Mouse (Mus musculus) hindbrain, embryonic 12.5 days (tissue): ENCODE data around the gene Bbs12. TPM values are rescaled to one million over a fixed set of nuclear protein-coding genes. Genes with fewer than 3 reads are reported as not detected.

Experiments
- ATAC-seq: fragments of 200-750 bp; cut with Nextera tagmentation; 2 replicates; pipeline ENCODE4 v1.8.0; 2017; ENCODE audit warnings: moderate TSS enrichment; ENCODE audit not compliant: low FRiP score
- H3K27ac ChIP-seq: fragments of 300-500 bp; sonication (generic); 2 replicates; pipeline ENCODE4 v1.5.1; 2016; ENCODE audit warnings: mild to moderate bottlenecking
- H3K27me3 ChIP-seq: fragments of 300-500 bp; sonication (generic); 2 replicates; pipeline ENCODE4 v1.6.1; 2016; ENCODE audit warnings: mild to moderate bottlenecking
- H3K36me3 ChIP-seq: fragments of 300-500 bp; sonication (generic); 2 replicates; pipeline ENCODE4 v1.6.1; 2016; ENCODE audit warnings: mild to moderate bottlenecking
- H3K4me1 ChIP-seq: fragments of 300-500 bp; sonication (generic); 2 replicates; pipeline ENCODE4 v1.6.1; 2016
- H3K4me2 ChIP-seq: fragments of 300-500 bp; sonication (generic); replicated peaks from 2 replicates; pipeline ENCODE4 v1.6.1; 2016; ENCODE audit warnings: mild to moderate bottlenecking
- H3K4me3 ChIP-seq: fragments of 300-500 bp; sonication (generic); 2 replicates; pipeline ENCODE4 v1.5.1; 2016; ENCODE audit warnings: mild to moderate bottlenecking
- H3K9ac ChIP-seq: fragments of 300-500 bp; sonication (generic); 2 replicates; pipeline ENCODE4 v1.6.1; 2016; ENCODE audit warnings: mild to moderate bottlenecking, moderate library complexity
- H3K9me3 ChIP-seq: fragments of 300-500 bp; sonication (generic); replicated peaks from 2 replicates; pipeline ENCODE4 v1.6.1; 2016; ENCODE audit warnings: mild to moderate bottlenecking
- WGBS: fragments of 180-500 bp; shearing (Covaris S2); methylation state at CpG from one replicate; pipeline ENCODE4 v1.1.7; 2016; 5-methylcytosine and 5-hydroxymethylcytosine counted together
- polyA plus RNA-seq: library from polyadenylated mRNA; unstranded; fragments of >200 nt; fragmentation: Nextera tagmentation; extraction: Ambion mirVana; gene quantifications from 2 replicates; pipeline ENCODE4 v1.2.1, GENCODE M21; 2016

The Bbs12 gene
- 5.0 and 5.7 TPM in 2 replicates for polyA plus RNA-seq

- H3K4me3 ChIP-seq: peak within 1 kb of the TSS; percentile 71
- no peaks in the 10 kb centered on the region for H3K36me3 ChIP-seq
- H3K9me3 ChIP-seq: no peaks in the 10 kb centered on the region
- H3K4me2 ChIP-seq: peak within 1 kb of the TSS; percentile 69
- under 1% methylated on average over 54 of the region's 54 CpGs for WGBS
- peaks cover 9% of the 10 kb centered on the region for H3K4me1 ChIP-seq
- no peaks in the 10 kb centered on the region for H3K27me3 ChIP-seq
- peak within 1 kb of the TSS; percentile 92 for H3K9ac ChIP-seq
- H3K27ac ChIP-seq: peak within 1 kb of the TSS; percentile 60; the same call in 1 of the 2 replicates
- ATAC-seq: peak; percentile 100
Measured at GRCm38 (mm10) chr3:37312370-37312941, at the start of gene Bbs12, which contains the start of gene Cetn4. Bbs12 (plus strand) TSS chr3:37312554. Cetn4 (minus strand) TSS chr3:37312708.

GRCm38 (mm10) chr3:37268338-37268737 is 44.0 kb upstream of the Bbs12 start:
- H3K4me1 ChIP-seq: no peaks in the 10 kb centered on the region
- H3K27me3 ChIP-seq: no peaks in the 10 kb centered on the region
- no peak overlapping the region for H3K27ac ChIP-seq
- WGBS: 85% methylated on average over 11 of the region's 11 CpGs
- no peaks in the 10 kb centered on the region for H3K9me3 ChIP-seq
- H3K4me2 ChIP-seq: no peak overlapping the region
- no peaks in the 10 kb centered on the region for H3K36me3 ChIP-seq
- H3K4me3 ChIP-seq: no peak overlapping the region
- no peak for ATAC-seq
- H3K9ac ChIP-seq: no peak overlapping the region

- H3K4me1 ChIP-seq: no peaks in the 10 kb centered on the region
- H3K9me3 ChIP-seq: no peaks in the 10 kb centered on the region
- WGBS: 84% methylated on average over 4 of the region's 4 CpGs
- H3K27me3 ChIP-seq: no peaks in the 10 kb centered on the region
- H3K36me3 ChIP-seq: no peaks in the 10 kb centered on the region
- H3K4me2 ChIP-seq: no peak overlapping the region
- H3K4me3 ChIP-seq: no peak overlapping the region
- H3K9ac ChIP-seq: no peak overlapping the region
- no peak overlapping the region for H3K27ac ChIP-seq
- ATAC-seq: no peak
Measured at GRCm38 (mm10) chr3:37269926-37270325, 42.4 kb upstream of the Bbs12 start.

GRCm38 (mm10) chr3:37271209-37271608 is 41.1 kb upstream of the Bbs12 start:
- no peak for ATAC-seq

GRCm38 (mm10) chr3:37273092-37273491 is 39.3 kb upstream of the Bbs12 start:
- WGBS: 86% methylated on average over 7 of the region's 7 CpGs
- ATAC-seq: no peak
- Histone ChIP-seq H3K27ac (no peak overlapping the region), H3K9me3 (no peaks in the 10 kb centered on the region), H3K4me1 (no peaks in the 10 kb centered on the region), H3K4me3 (no peak overlapping the region), H3K36me3 (no peaks in the 10 kb centered on the region), H3K9ac (no peak overlapping the region), H3K27me3 (no peaks in the 10 kb centered on the region), H3K4me2 (no peak overlapping the region)

More at GRCm38 (mm10) chr3:37271209-37271608, 41.1 kb upstream of the Bbs12 start:
- Histone ChIP-seq H3K9ac (no peak overlapping the region), H3K27ac (no peak overlapping the region), H3K27me3 (no peaks in the 10 kb centered on the region), H3K4me3 (no peak overlapping the region), H3K36me3 (no peaks in the 10 kb centered on the region), H3K9me3 (no peaks in the 10 kb centered on the region), H3K4me2 (no peak overlapping the region), H3K4me1 (no peaks in the 10 kb centered on the region)
- 6% methylated on average over 1 of the region's 1 CpGs for WGBS

GRCm38 (mm10) chr3:37274661-37275060 is 37.7 kb upstream of the Bbs12 start:
- Histone ChIP-seq H3K4me2 (no peak overlapping the region), H3K4me1 (no peaks in the 10 kb centered on the region), H3K27ac (no peak overlapping the region), H3K9me3 (no peaks in the 10 kb centered on the region), H3K27me3 (no peaks in the 10 kb centered on the region), H3K4me3 (no peak overlapping the region), H3K9ac (no peak overlapping the region), H3K36me3 (no peaks in the 10 kb centered on the region)
- WGBS: 85% methylated on average over 6 of the region's 6 CpGs
- no peak for ATAC-seq

GRCm38 (mm10) chr3:37280221-37280620 is 32.1 kb upstream of the Bbs12 start:
- Histone ChIP-seq H3K27ac (no peak overlapping the region), H3K4me1 (no peaks in the 10 kb centered on the region), H3K4me2 (no peak overlapping the region), H3K36me3 (no peaks in the 10 kb centered on the region), H3K9me3 (no peaks in the 10 kb centered on the region), H3K9ac (no peak overlapping the region), H3K27me3 (no peaks in the 10 kb centered on the region), H3K4me3 (no peak overlapping the region)
- ATAC-seq: no peak
- WGBS: 72% methylated on average over 1 of the region's 1 CpGs

GRCm38 (mm10) chr3:37280871-37281270 is 31.5 kb upstream of the Bbs12 start:
- no peaks in the 10 kb centered on the region for H3K36me3 ChIP-seq
- no peak for ATAC-seq
- H3K4me1 ChIP-seq: no peaks in the 10 kb centered on the region
- no peaks in the 10 kb centered on the region for H3K9me3 ChIP-seq
- 78% methylated on average over 8 of the region's 8 CpGs for WGBS
- no peak overlapping the region for H3K4me3 ChIP-seq
- H3K27ac ChIP-seq: no peak overlapping the region
- no peak overlapping the region for H3K4me2 ChIP-seq
- no peaks in the 10 kb centered on the region for H3K27me3 ChIP-seq
- H3K9ac ChIP-seq: no peak overlapping the region

GRCm38 (mm10) chr3:37282299-37282922 is 29.9 kb upstream of the Bbs12 start:
- no peaks in the 10 kb centered on the region for H3K4me1 ChIP-seq
- ATAC-seq: no peak
- H3K27me3 ChIP-seq: no peaks in the 10 kb centered on the region
- no peak overlapping the region for H3K4me3 ChIP-seq
- no peaks in the 10 kb centered on the region for H3K9me3 ChIP-seq
- no peak overlapping the region for H3K4me2 ChIP-seq
- 78% methylated on average over 11 of the region's 11 CpGs for WGBS
- H3K27ac ChIP-seq: no peak overlapping the region
- no peak overlapping the region for H3K9ac ChIP-seq
- H3K36me3 ChIP-seq: no peaks in the 10 kb centered on the region

GRCm38 (mm10) chr3:37283234-37283633 is 29.1 kb upstream of the Bbs12 start:
- no peak overlapping the region for H3K4me3 ChIP-seq
- no peak overlapping the region for H3K4me2 ChIP-seq
- WGBS: 82% methylated on average over 4 of the region's 4 CpGs
- no peaks in the 10 kb centered on the region for H3K9me3 ChIP-seq
- ATAC-seq: no peak
- H3K9ac ChIP-seq: no peak overlapping the region
- no peaks in the 10 kb centered on the region for H3K27me3 ChIP-seq
- H3K27ac ChIP-seq: no peak overlapping the region
- no peaks in the 10 kb centered on the region for H3K36me3 ChIP-seq
- H3K4me1 ChIP-seq: no peaks in the 10 kb centered on the region

GRCm38 (mm10) chr3:37289237-37289636 is 23.1 kb upstream of the Bbs12 start:
- H3K27ac ChIP-seq: no peak overlapping the region
- H3K4me3 ChIP-seq: no peak overlapping the region
- H3K9ac ChIP-seq: no peak overlapping the region
- 0 out of 2 replicates have a peak, but pooled peaks cover 3% of the 10 kb centered on the region for H3K4me1 ChIP-seq
- no peaks in the 10 kb centered on the region for H3K9me3 ChIP-seq
- 98% methylated on average over 2 of the region's 2 CpGs for WGBS
- no peak overlapping the region for H3K4me2 ChIP-seq
- no peaks in the 10 kb centered on the region for H3K36me3 ChIP-seq
- H3K27me3 ChIP-seq: no peaks in the 10 kb centered on the region
- ATAC-seq: no peak

GRCm38 (mm10) chr3:37290881-37291541 is 21.3 kb upstream of the Bbs12 start:
- Histone ChIP-seq H3K4me3 (no peak overlapping the region), H3K4me1 (0 out of 2 replicates have a peak, but pooled peaks cover 3% of the 10 kb centered on the region), H3K27ac (no peak overlapping the region), H3K36me3 (no peaks in the 10 kb centered on the region), H3K9ac (no peak overlapping the region), H3K4me2 (no peak overlapping the region), H3K27me3 (no peaks in the 10 kb centered on the region), H3K9me3 (no peaks in the 10 kb centered on the region)
- 0 out of 2 replicates have a peak, but pooled peaks have one; percentile 32 for ATAC-seq
- WGBS: 69% methylated on average over 7 of the region's 7 CpGs
